Mouse (Mus musculus): Measurements from ENCODE around the gene Gm27027.

Gm27027 gene

GRCm38 (mm10) chr2:93996254-93996653 lies at the start of gene Gm27027:
TSS of gene Gm27027 (minus strand) at chr2:93996354.
- no peak for DNase-seq (ENCODE audit: low spot score in 2 of 2)

DNA sequence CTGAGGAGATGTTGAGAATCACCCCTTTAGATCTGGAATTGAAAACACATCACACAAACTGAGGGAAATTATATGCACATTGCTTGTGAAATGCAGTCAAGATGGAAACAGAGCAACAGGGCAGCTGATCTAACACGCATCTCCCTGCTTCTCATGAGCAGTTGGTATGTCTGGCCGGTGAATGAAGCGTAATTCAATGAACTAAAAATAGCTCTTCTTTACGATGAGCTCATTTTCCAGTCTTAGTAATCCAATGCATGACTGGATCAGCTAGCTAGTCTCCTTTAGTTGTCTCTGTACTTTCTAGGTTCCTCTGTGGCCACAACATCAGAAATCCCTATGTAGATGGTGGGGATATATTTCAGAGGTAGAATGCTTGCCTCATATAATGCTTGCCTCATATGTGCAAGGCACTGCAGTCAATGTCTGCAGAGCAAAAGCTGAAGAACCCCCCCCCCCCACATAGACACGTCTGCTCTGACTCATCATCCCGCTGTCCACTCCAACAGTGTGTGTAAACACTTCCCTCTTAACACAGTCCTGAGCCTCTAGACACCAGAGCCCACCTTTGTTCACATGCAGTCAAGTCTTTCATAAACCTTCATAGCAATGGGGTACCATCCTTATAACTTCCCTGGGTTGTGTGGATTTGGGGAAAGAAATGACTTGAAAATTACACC lies 49.4 kb upstream of the Gm27027 start:
- DNase-seq (ENCODE audit: low spot score in 2 of 2), result no peak

DNA sequence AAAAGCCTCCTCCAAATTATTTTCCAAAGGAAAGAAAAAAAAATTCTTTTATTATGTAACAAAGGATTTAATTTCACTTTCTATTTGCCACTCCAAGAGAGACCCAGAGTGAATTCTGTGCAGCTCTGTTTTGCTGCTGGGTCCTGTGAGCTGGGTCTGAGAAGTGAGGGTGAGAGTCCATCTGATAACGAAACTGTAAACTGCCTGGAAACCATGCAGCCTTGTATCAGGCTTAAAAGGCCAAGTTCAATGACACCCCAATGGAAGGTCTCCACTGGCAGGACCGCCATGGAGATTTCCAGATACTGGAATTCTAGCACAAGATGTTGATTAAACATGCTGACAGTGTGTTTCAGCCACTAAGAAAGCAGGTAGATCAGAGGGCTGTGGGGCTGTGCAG lies 48.0 kb upstream of the Gm27027 start:
- DNase-seq (ENCODE audit: low spot score in 2 of 2), result no peak

- peak in 1 of 2 experiments; percentile 46 for DNase-seq (ENCODE audit: low spot score in 2 of 2)
These were observed 47.5 kb upstream of the Gm27027 start for GRCm38 (mm10) chr2:94043662-94044061.

- no peak for DNase-seq (ENCODE audit: low spot score in 2 of 2)
These were observed 46.3 kb upstream of the Gm27027 start for GRCm38 (mm10) chr2:94042461-94042860.

GRCm38 (mm10) chr2:94040391-94041125 lies 44.4 kb upstream of the Gm27027 start:
- DNase-seq (ENCODE audit: low spot score in 2 of 2), result no peak

GRCm38 (mm10) chr2:94035428-94036331 lies 39.5 kb upstream of the Gm27027 start:
- DNase-seq (ENCODE audit: low spot score in 2 of 2), result peak; percentile 85 to 92

DNA sequence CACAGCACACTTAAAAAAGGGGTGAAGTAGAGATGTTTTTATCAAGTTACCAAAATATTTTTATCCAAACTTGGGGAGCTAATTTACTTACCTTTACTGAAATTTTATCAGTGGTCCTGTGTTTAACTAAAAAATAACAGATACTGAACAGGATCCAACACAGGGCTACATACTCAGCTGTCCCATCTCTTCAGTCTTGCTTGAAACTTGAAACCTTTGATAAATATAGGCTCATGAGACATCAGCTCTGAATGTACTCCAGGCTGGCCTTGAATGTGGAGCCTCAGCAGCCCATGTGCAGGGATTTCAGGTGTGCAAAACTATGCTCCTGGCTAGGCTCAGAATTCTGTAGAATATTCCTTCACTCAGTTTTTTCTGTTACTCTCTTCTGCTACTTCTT lies 34.4 kb upstream of the Gm27027 start:
- no peak for DNase-seq (ENCODE audit: low spot score in 2 of 2)

- no peak for DNase-seq (ENCODE audit: low spot score in 2 of 2)
These were observed 28.5 kb upstream of the Gm27027 start for GRCm38 (mm10) chr2:94024637-94025036.

DNA sequence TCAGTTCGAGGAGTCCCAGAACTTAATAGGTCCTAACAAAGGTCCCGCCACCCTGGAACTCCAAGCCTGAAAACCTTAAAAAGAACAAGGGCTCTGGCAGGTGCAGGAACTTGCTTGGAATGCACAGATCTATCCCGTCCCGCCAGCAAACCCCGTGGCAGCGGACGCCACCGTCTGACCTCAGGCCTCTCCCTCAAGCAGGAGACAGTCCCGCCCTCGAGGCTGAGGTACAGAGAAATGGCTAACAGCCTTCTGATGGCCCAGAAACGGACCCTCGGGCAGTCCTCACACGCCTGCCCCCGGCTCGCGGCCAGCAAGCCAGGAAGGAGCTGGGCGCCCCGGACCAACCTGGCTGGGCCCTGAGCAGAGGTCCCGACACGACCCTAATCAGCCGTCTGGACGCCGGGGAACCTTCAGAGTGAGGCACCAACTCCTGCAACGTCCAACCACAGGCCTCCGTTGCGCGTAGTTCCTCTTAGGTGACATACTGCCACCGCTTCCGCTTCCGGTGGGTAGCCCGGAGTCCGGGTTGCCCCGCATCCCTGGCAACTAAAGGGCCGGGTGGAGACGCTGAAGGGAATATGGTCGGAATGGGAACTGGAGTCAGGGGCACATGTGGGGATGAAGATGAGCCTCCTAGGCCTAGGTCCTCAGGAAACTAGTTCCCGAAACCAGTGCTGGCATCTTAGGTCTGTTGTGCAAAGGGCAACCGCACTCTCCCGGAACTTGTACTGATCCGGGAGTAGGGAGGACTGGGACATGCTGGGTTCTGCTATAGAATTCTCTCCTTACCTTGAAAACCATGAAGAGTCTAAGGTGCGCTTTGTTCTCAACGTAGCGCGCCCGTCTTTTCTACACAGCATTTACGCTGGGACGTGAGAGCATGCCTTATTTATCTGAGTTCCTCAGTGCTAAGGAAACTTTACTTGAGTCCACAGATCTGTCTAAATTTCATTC lies 14.5 kb upstream of the Gm27027 start, which contains the start of gene Alkbh3:
TSS of gene Alkbh3 (minus strand) at position 473 of the 957 bp plus-strand sequence.
- peak; percentile 93 to 96 for DNase-seq (ENCODE audit: low spot score in 2 of 2)

DNA sequence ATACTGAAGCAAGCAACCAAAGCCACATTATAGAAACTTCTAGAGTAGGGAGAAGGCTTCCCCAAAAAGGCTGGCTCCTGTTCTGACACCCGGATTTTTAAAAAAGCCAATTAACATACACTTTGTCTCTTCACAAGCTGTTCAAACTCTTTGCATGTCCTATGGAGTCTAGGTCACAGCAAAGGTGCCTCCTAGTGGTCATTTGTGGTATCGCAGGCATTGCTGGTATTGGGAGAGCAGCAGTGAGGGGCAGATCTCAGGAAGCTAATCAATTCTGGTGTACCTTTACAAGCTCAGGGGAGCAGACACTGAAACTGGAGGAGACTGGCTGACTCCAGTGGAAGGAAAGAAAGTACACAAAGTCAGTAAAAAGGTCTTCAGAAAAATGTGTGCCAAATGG lies 6.2 kb upstream of the Gm27027 start:
- peak; percentile 92 to 93 for DNase-seq (ENCODE audit: low spot score in 2 of 2)

GRCm38 (mm10) chr2:94001918-94002317 lies 5.8 kb upstream of the Gm27027 start:
- no peak for DNase-seq (ENCODE audit: low spot score in 2 of 2)

DNA sequence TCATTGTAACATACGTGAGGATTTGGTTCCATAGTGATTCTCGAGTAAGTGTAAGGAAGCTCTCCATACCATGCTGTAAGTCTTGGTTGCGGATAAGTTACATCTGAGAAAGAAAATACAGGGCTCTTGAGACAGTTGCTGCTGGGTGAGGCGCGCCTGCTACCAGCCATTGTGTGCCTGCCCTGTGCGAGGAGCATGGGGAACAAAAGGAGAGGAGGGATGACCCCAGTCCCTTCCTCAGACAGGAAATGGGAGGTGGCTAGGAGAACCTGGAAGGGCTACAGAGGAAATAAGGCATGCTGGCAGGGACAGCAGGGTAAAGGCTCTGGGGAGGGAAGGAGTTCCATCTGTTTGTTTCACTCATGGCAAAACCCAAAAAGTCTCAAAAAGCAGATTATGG lies 5.3 kb upstream of the Gm27027 start:
- no peak for DNase-seq (ENCODE audit: low spot score in 2 of 2)

GRCm38 (mm10) chr2:93992810-93993209 lies 3.3 kb downstream of the Gm27027 start:
- DNase-seq (ENCODE audit: low spot score in 2 of 2), result no peak

- no peak for DNase-seq (ENCODE audit: low spot score in 2 of 2)
These were observed 3.9 kb downstream of the Gm27027 start for GRCm38 (mm10) chr2:93992259-93992658.

DNA sequence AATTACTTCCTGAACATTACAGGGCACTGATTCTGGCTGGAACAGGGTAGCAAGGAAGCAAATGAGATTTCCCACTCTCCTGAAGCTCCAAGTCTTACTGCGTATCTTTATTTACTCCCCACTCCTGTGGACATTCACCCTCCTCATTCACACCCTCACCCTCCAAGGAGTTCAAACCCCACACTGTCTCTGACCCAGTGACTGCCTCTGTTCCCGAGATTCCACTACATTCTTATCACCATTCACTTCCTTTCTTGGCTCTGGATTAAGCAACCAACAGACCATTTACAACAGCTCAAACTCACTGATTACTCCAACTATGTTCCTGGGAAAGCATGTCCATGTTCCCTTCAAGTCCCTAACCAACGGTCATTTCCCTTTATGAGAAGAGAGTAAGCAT lies 4.8 kb downstream of the Gm27027 start:
- no peak for DNase-seq (ENCODE audit: low spot score in 2 of 2)

GRCm38 (mm10) chr2:93988440-93988839 lies 7.7 kb downstream of the Gm27027 start:
- no peak for DNase-seq (ENCODE audit: low spot score in 2 of 2)

GRCm38 (mm10) chr2:93982457-93983235 lies 13.5 kb downstream of the Gm27027 start:
- no peak for DNase-seq (ENCODE audit: low spot score in 2 of 2)

DNA sequence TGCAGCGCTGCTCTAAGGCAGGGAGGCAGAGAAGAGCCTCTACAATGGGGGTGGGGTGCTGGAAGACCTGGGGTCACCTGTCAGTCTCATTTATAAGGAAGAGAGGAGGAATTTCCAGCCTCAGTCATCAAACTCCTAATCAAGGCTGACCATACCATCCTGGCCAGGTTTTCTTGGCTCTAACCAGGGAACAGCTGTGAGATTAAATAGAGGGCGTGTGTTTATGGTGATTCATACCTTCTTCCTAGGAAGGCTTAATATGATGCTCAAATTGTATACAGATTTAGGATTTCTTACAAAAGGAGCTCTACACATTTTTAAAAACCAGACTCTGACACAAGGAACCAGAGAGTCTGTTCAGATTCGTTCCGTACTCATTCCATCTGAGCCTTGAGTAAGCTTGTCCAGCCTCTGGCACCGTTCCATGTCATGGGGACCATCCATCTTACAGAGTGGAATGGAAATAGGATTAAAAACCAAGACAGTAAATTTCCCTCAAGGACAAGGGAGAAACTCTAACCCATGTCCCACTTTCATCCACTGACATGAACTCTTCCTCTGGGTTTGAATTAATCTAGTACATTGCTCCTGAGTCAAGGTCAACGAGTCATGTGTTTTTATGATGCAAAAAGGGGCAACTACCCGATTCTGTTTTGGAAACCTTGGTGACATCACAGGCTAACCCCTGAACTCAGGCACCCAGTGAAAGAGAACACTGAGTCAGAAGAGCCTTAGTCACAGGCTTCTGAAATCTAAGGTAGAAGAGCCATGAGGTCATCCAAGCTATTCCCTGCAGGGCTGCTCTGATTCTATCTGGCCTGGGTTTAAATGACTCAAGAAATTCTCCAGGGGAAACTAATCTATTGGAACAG lies 16.7 kb downstream of the Gm27027 start:
- no peak for DNase-seq (ENCODE audit: low spot score in 2 of 2)
